Mouse (Mus musculus): ENCODE measurements around the gene Gjb2. TPM values are rescaled to one million over a fixed set of nuclear protein-coding genes. Genes with fewer than 3 reads are reported as not detected.

The Gjb2 gene
- polyA plus RNA-seq, 1 experiment from 2014 or later = 6.7 TPM

Other genes starting within 250 kb of the Gjb2 start
- gene Zmym2, start 218.0 kb downstream of the Gjb2 start, polyA plus RNA-seq (2015; fragmentation: Nextera tagmentation; extraction: Ambion mirVana) = 50.5 and 50.7 TPM in 2 replicates
- 14.1 and 14.7 TPM in 2 replicates for gene Gja3, start 46.6 kb downstream of the Gjb2 start, polyA plus RNA-seq (2015; fragmentation: Nextera tagmentation; extraction: Ambion mirVana)
- gene Gm4491, start 11.2 kb upstream of the Gjb2 start, polyA plus RNA-seq (2015; fragmentation: Nextera tagmentation; extraction: Ambion mirVana) = not detected in 2 replicates
- 0.55 and 1.1 TPM in 2 replicates for gene Gjb6, start 28.9 kb upstream of the Gjb2 start, polyA plus RNA-seq (2015; fragmentation: Nextera tagmentation; extraction: Ambion mirVana)

Measured in kidney, embryonic 16.5 days (tissue).